Mouse (Mus musculus): ENCODE results near the gene Mkks. TPM values are rescaled to one million over a fixed set of nuclear protein-coding genes. Genes with fewer than 3 reads are reported as not detected.

The Mkks gene
- total RNA-seq (2014; rRNA removed): 6.4 and 9.4 TPM in 2 replicates
- 6.4 and 10.5 TPM in 2 replicates for polyA plus RNA-seq (2015; fragmentation: Nextera tagmentation; extraction: Ambion mirVana)

GRCm38 (mm10) chr2:136891068-136891950, at the start of gene Mkks, which contains the start of the genes Slx4ip and AL731706.1:
Gene Mkks, minus strand, starts transcription at chr2:136891389.
Gene Slx4ip, plus strand, starts transcription at chr2:136891218.
Gene AL731706.1, minus strand, starts transcription at chr2:136891389.
- Histone ChIP-seq H3K9me3 (ENCODE audit: low read length) (no peaks in the 10 kb centered on the region), H3K9ac (replicated peaks; ENCODE audit: low read length) (peak within 1 kb of the TSS; percentile 64), H3K4me1 (ENCODE audit: insufficient read depth, low read length) (no peaks in the 10 kb centered on the region), H3K36me3 (ENCODE audit: insufficient read depth, low read length) (no peaks in the 10 kb centered on the region), H3K27me3 (ENCODE audit: insufficient read depth, low read length) (no peaks in the 10 kb centered on the region), H3K27ac (peak within 1 kb of the TSS; percentile 97), H3K4me2 (ENCODE audit: low read depth, low read length) (peak within 1 kb of the TSS; percentile 58), H3K4me3 (ENCODE audit: low read length) (peak within 1 kb of the TSS; percentile 64)
- ATAC-seq (peak; percentile 98), DNase-seq (ENCODE audit: low spot score) (peak; percentile 100)
- no peak; the same call in 1 of the 2 replicates for TF ChIP-seq CTCF (IDR thresholded peaks at IDR 0.05; ENCODE audit: low read depth)
- under 1% methylated on average over 49 of the region's 49 CpGs for WGBS

GRCm38 (mm10) chr2:136938249-136938648, 47.1 kb upstream of the Mkks start:
- Histone ChIP-seq H3K4me2 (ENCODE audit: low read depth, low read length) (no peak overlapping the region), H3K36me3 (ENCODE audit: insufficient read depth, low read length) (no peaks in the 10 kb centered on the region), H3K9me3 (ENCODE audit: low read length) (no peaks in the 10 kb centered on the region), H3K4me1 (ENCODE audit: insufficient read depth, low read length) (no peaks in the 10 kb centered on the region), H3K27ac (no peak overlapping the region), H3K27me3 (ENCODE audit: insufficient read depth, low read length) (no peaks in the 10 kb centered on the region), H3K9ac (replicated peaks; ENCODE audit: low read length) (no peak overlapping the region), H3K4me3 (ENCODE audit: low read length) (no peak overlapping the region)
- 78% methylated on average over 1 of the region's 1 CpGs for WGBS
- DNase-seq (ENCODE audit: low spot score) (no peak), ATAC-seq (no peak)
- no peak for TF ChIP-seq CTCF (IDR thresholded peaks at IDR 0.05; ENCODE audit: low read depth)

- WGBS: 94% methylated on average over 4 of the region's 4 CpGs
- H3K4me3 ChIP-seq (ENCODE audit: low read length): no peak overlapping the region
- no peak for ATAC-seq
Measured at GRCm38 (mm10) chr2:136936391-136937288, 45.5 kb upstream of the Mkks start.

GRCm38 (mm10) chr2:136921003-136921408, 29.8 kb upstream of the Mkks start:
- H3K9ac ChIP-seq (replicated peaks; ENCODE audit: low read length): no peak overlapping the region
- H3K4me1 ChIP-seq (ENCODE audit: insufficient read depth, low read length): no peaks in the 10 kb centered on the region
- ATAC-seq: peak; percentile 56; the same call in 1 of the 2 replicates
- no peak overlapping the region for H3K4me3 ChIP-seq (ENCODE audit: low read length)
- no peaks in the 10 kb centered on the region for H3K27me3 ChIP-seq (ENCODE audit: insufficient read depth, low read length)
- no peak overlapping the region for H3K27ac ChIP-seq
- no peak for TF ChIP-seq CTCF (IDR thresholded peaks at IDR 0.05; ENCODE audit: low read depth)
- peak; percentile 20 for DNase-seq (ENCODE audit: low spot score)
- H3K36me3 ChIP-seq (ENCODE audit: insufficient read depth, low read length): no peaks in the 10 kb centered on the region
- 50% methylated on average over 4 of the region's 4 CpGs for WGBS
- H3K4me2 ChIP-seq (ENCODE audit: low read depth, low read length): no peak overlapping the region
- no peaks in the 10 kb centered on the region for H3K9me3 ChIP-seq (ENCODE audit: low read length)

More at GRCm38 (mm10) chr2:136936391-136937288, 45.5 kb upstream of the Mkks start:
- Histone ChIP-seq H3K4me1 (ENCODE audit: insufficient read depth, low read length) (no peaks in the 10 kb centered on the region), H3K9me3 (ENCODE audit: low read length) (no peaks in the 10 kb centered on the region), H3K9ac (replicated peaks; ENCODE audit: low read length) (no peak overlapping the region), H3K27me3 (ENCODE audit: insufficient read depth, low read length) (no peaks in the 10 kb centered on the region), H3K4me2 (ENCODE audit: low read depth, low read length) (no peak overlapping the region), H3K36me3 (ENCODE audit: insufficient read depth, low read length) (no peaks in the 10 kb centered on the region), H3K27ac (no peak overlapping the region)
- DNase-seq (ENCODE audit: low spot score): no peak
- no peak for TF ChIP-seq CTCF (IDR thresholded peaks at IDR 0.05; ENCODE audit: low read depth)

GRCm38 (mm10) chr2:136920257-136920993, 29.2 kb upstream of the Mkks start:
- Histone ChIP-seq H3K36me3 (ENCODE audit: insufficient read depth, low read length) (no peaks in the 10 kb centered on the region), H3K4me2 (ENCODE audit: low read depth, low read length) (no peak overlapping the region), H3K27me3 (ENCODE audit: insufficient read depth, low read length) (no peaks in the 10 kb centered on the region), H3K4me1 (ENCODE audit: insufficient read depth, low read length) (no peaks in the 10 kb centered on the region), H3K9me3 (ENCODE audit: low read length) (no peaks in the 10 kb centered on the region), H3K4me3 (ENCODE audit: low read length) (no peak overlapping the region), H3K9ac (replicated peaks; ENCODE audit: low read length) (no peak overlapping the region), H3K27ac (no peak overlapping the region)
- no peak for TF ChIP-seq CTCF (IDR thresholded peaks at IDR 0.05; ENCODE audit: low read depth)
- WGBS: 83% methylated on average over 3 of the region's 3 CpGs
- ATAC-seq (no peak), DNase-seq (ENCODE audit: low spot score) (no peak)

GRCm38 (mm10) chr2:136919433-136919832, 28.2 kb upstream of the Mkks start:
- H3K36me3 ChIP-seq (ENCODE audit: insufficient read depth, low read length): no peaks in the 10 kb centered on the region
- 90% methylated on average over 1 of the region's 1 CpGs for WGBS
- no peak for ATAC-seq

More at GRCm38 (mm10) chr2:136919433-136919832, 28.2 kb upstream of the Mkks start:
- H3K4me1 ChIP-seq (ENCODE audit: insufficient read depth, low read length): no peaks in the 10 kb centered on the region
- H3K9ac ChIP-seq (replicated peaks; ENCODE audit: low read length): no peak overlapping the region
- H3K27ac ChIP-seq: no peak overlapping the region
- H3K4me2 ChIP-seq (ENCODE audit: low read depth, low read length): no peak overlapping the region
- no peak for DNase-seq (ENCODE audit: low spot score)
- no peaks in the 10 kb centered on the region for H3K9me3 ChIP-seq (ENCODE audit: low read length)
- H3K4me3 ChIP-seq (ENCODE audit: low read length): no peak overlapping the region
- no peak for TF ChIP-seq CTCF (IDR thresholded peaks at IDR 0.05; ENCODE audit: low read depth)
- no peaks in the 10 kb centered on the region for H3K27me3 ChIP-seq (ENCODE audit: insufficient read depth, low read length)

All from hindbrain, postnatal 0 days (tissue).